Mouse (Mus musculus): ENCODE data around the gene Slc30a7.

DNA sequence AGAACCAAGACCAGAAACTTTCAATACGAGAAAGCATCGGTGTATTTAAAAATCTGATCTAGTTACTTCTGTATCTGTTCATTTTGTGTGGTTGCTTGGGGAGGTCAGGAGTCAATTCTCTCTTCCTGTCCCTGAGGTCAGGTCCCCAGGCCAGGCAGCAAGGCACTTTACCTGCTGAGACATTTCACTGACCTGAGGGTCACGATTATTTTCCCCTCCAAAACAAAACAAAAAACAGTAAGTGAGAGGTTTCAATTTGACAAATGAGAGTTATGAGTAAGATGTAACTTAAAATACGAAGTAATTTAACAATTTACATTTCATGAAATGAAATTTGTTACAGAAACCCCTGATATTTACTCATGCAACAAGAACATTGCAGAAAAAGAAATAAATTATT lies 54.9 kb downstream of the Slc30a7 start:
- no peak for TF ChIP-seq GATA1 (IDR thresholded peaks at IDR 0.05; ENCODE audit: borderline replicate concordance, low read length)
- TF ChIP-seq FLI1 (IDR thresholded peaks at IDR 0.05; ENCODE audit: low read length) = no peak

Measured in megakaryocyte, embryonic 14.5 days (primary cell).